Mouse (Mus musculus) brain, adult 2 months (tissue): ENCODE results near the gene Naa16.

Experiments used
- DNase-seq: peaks from one replicate; pipeline ENCODE4 v3.0.0; 2011; ENCODE audit warnings: low read depth, low spot score

Gene Naa16

DNA sequence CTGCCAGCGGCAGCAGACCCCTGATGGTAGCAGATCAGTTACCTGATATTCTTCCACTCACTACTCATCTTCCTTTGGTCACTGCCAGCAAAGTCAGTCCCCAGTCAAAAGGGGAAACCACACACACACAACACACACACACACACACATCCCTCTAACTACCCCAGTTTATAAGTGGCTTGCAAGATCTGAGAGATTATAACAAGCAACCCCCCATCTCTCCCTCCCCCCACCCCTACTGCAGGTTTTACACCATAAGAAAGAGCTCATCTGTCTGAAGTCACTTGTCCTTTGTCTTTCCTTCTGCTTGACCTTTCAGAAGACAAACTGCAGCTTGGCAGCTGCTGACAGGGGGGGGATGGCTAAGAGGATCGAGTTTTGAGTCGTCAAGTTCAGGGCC, 115.1 kb downstream of the Naa16 start:
- DNase-seq, result no peak
